Mouse (Mus musculus): Measurements from ENCODE around the gene Rfx4. TPM values are rescaled to one million over a fixed set of nuclear protein-coding genes. Genes with fewer than 3 reads are reported as not detected.

Rfx4 gene
- polyA plus RNA-seq, 1 experiment from 2014 or later = 1.9 TPM

Other genes starting within 250 kb of the Rfx4 start
- gene Ckap4, start 222.0 kb upstream of the Rfx4 start, polyA plus RNA-seq (2016; fragmentation: Nextera tagmentation; extraction: Ambion mirVana) = 113 and 117 TPM in 2 replicates
- gene Tcp11l2, start 179.4 kb upstream of the Rfx4 start, polyA plus RNA-seq (2016; fragmentation: Nextera tagmentation; extraction: Ambion mirVana) = 14.8 and 16.1 TPM in 2 replicates
- gene Polr3b, start 133.8 kb upstream of the Rfx4 start, polyA plus RNA-seq (2016; fragmentation: Nextera tagmentation; extraction: Ambion mirVana) = 18.9 and 19.6 TPM in 2 replicates
- 30.4 and 32.6 TPM in 2 replicates for gene Ric8b, start 161.6 kb downstream of the Rfx4 start, polyA plus RNA-seq (2016; fragmentation: Nextera tagmentation; extraction: Ambion mirVana)